Mouse (Mus musculus) liver, postnatal 0 days (tissue): ENCODE data around the gene Fam189a2. TPM values are rescaled to one million over a fixed set of nuclear protein-coding genes. Genes with fewer than 3 reads are reported as not detected.

Source experiments
- ATAC-seq: fragments of 200-750 bp; cut with Nextera tagmentation; 2 replicates; pipeline ENCODE4 v1.8.0; 2017; ENCODE audit warnings: mild to moderate bottlenecking, moderate library complexity
- DNase-seq: peaks from one replicate; pipeline ENCODE4 v3.0.0-alpha.2; 2016
- H3K27ac ChIP-seq: fragments of 300-500 bp; sonication (generic); 2 replicates; pipeline ENCODE4 v1.5.1; 2014; ENCODE audit warnings: antibody characterized with exemption, moderate library complexity, mild to moderate bottlenecking, low read depth
- H3K27me3 ChIP-seq: fragments of 300-500 bp; sonication (generic); 2 replicates; pipeline ENCODE4 v1.6.1; 2014; ENCODE audit warnings: low read length, control low read depth, mixed read lengths; ENCODE audit not compliant: insufficient read depth
- H3K36me3 ChIP-seq: fragments of 300-500 bp; sonication (generic); replicated peaks from 2 replicates; pipeline ENCODE4 v1.6.1; 2014; ENCODE audit warnings: mild to moderate bottlenecking, control low read depth, low read length, moderate library complexity, mixed read lengths; ENCODE audit not compliant: insufficient read depth
- H3K4me1 ChIP-seq: fragments of 300-500 bp; sonication (generic); 2 replicates; pipeline ENCODE4 v1.6.1; 2014; ENCODE audit warnings: antibody characterized with exemption, mild to moderate bottlenecking, control low read depth; ENCODE audit not compliant: insufficient read depth
- H3K4me2 ChIP-seq: fragments of 300-500 bp; sonication (generic); 2 replicates; pipeline ENCODE4 v1.6.1; 2014; ENCODE audit warnings: low read depth, mild to moderate bottlenecking, low read length, moderate library complexity, mixed read lengths
- H3K4me3 ChIP-seq: fragments of 300-500 bp; sonication (generic); 2 replicates; pipeline ENCODE4 v1.5.1; 2014; ENCODE audit warnings: low read depth, low read length
- H3K9ac ChIP-seq: fragments of 300-500 bp; sonication (generic); replicated peaks from 2 replicates; pipeline ENCODE4 v1.6.1; 2014; ENCODE audit warnings: mild to moderate bottlenecking, moderate library complexity
- H3K9me3 ChIP-seq: fragments of 300-500 bp; sonication (generic); 2 replicates; pipeline ENCODE4 v1.6.1; 2016; ENCODE audit warnings: mild to moderate bottlenecking, control low read depth, low read length, mixed read lengths
- CTCF ChIP-seq: sonication (generic); IDR thresholded peaks from 2 replicates; pipeline ENCODE4 v1.5.1; 2016; ENCODE audit warnings: antibody characterized with exemption, low read depth
- EP300 ChIP-seq: IDR thresholded peaks from 2 replicates; pipeline ENCODE4 v1.6.1; 2016; ENCODE audit warnings: antibody characterized with exemption, low read depth, mild to moderate bottlenecking
- WGBS: fragments of 180-500 bp; shearing (Covaris S2); extraction: QIAGEN DNeasy Blood & Tissue Kit; methylation state at CpG from one replicate; pipeline ENCODE4 v1.1.7; 2014; ENCODE audit not compliant: insufficient replicate concordance; 5-methylcytosine and 5-hydroxymethylcytosine counted together
- polyA plus RNA-seq: library from polyadenylated mRNA; unstranded; fragments of >200 nt; fragmentation: Nextera tagmentation; extraction: Ambion mirVana; gene quantifications from 2 replicates; pipeline ENCODE4 v1.2.1, GENCODE M21; 2015

The Fam189a2 gene
- polyA plus RNA-seq, 1 experiment from 2014 or later = 0.11 TPM

GRCm38 (mm10) chr19:23942886-23943285, 87.9 kb downstream of the Fam189a2 start:
- H3K36me3 ChIP-seq = no peaks in the 10 kb centered on the region
- H3K27ac ChIP-seq = no peak overlapping the region
- TF ChIP-seq CTCF = no peak
- no peak for TF ChIP-seq EP300
- no peaks in the 10 kb centered on the region for H3K4me1 ChIP-seq
- ATAC-seq (no peak), DNase-seq (no peak)
- no peak overlapping the region for H3K4me2 ChIP-seq
- no peak overlapping the region for H3K4me3 ChIP-seq
- no peaks in the 10 kb centered on the region for H3K27me3 ChIP-seq
- 73% methylated on average over 7 of the region's 7 CpGs for WGBS
- H3K9me3 ChIP-seq = no peaks in the 10 kb centered on the region
- no peak overlapping the region for H3K9ac ChIP-seq

- H3K4me2 ChIP-seq = no peak overlapping the region
- ATAC-seq (no peak), DNase-seq (no peak)
- no peaks in the 10 kb centered on the region for H3K27me3 ChIP-seq
- no peak overlapping the region for H3K4me3 ChIP-seq
- no peaks in the 10 kb centered on the region for H3K36me3 ChIP-seq
- H3K9ac ChIP-seq = no peak overlapping the region
- H3K9me3 ChIP-seq = no peaks in the 10 kb centered on the region
- no peak overlapping the region for H3K27ac ChIP-seq
- H3K4me1 ChIP-seq = no peaks in the 10 kb centered on the region
- TF ChIP-seq CTCF (no peak), EP300 (no peak)
- 74% methylated on average over 12 of the region's 12 CpGs for WGBS
Observed at GRCm38 (mm10) chr19:23941422-23941949, 89.3 kb downstream of the Fam189a2 start.

GRCm38 (mm10) chr19:23930826-23931225, 100.0 kb downstream of the Fam189a2 start:
- TF ChIP-seq EP300 (no peak), CTCF (no peak)
- no peaks in the 10 kb centered on the region for H3K4me1 ChIP-seq
- H3K4me2 ChIP-seq = no peak overlapping the region
- WGBS = 88% methylated on average over 5 of the region's 5 CpGs
- no peak overlapping the region for H3K9ac ChIP-seq
- no peak overlapping the region for H3K27ac ChIP-seq
- H3K36me3 ChIP-seq = no peaks in the 10 kb centered on the region
- no peak for ATAC-seq
- H3K4me3 ChIP-seq = no peak overlapping the region
- no peaks in the 10 kb centered on the region for H3K9me3 ChIP-seq
- no peaks in the 10 kb centered on the region for H3K27me3 ChIP-seq
- no peak for DNase-seq

GRCm38 (mm10) chr19:23925541-23925940, 105.3 kb downstream of the Fam189a2 start:
- WGBS = 85% methylated on average over 5 of the region's 5 CpGs
- H3K36me3 ChIP-seq = no peaks in the 10 kb centered on the region
- H3K27me3 ChIP-seq = no peaks in the 10 kb centered on the region
- H3K4me2 ChIP-seq = no peak overlapping the region
- no peak overlapping the region for H3K27ac ChIP-seq
- H3K9ac ChIP-seq = no peak overlapping the region
- no peaks in the 10 kb centered on the region for H3K4me1 ChIP-seq
- no peak overlapping the region for H3K4me3 ChIP-seq
- DNase-seq = no peak
- TF ChIP-seq CTCF (no peak), EP300 (no peak)
- H3K9me3 ChIP-seq = no peaks in the 10 kb centered on the region
- no peak for ATAC-seq

GRCm38 (mm10) chr19:23924791-23925190, 106.0 kb downstream of the Fam189a2 start:
- WGBS = 77% methylated on average over 9 of the region's 9 CpGs
- no peaks in the 10 kb centered on the region for H3K9me3 ChIP-seq

GRCm38 (mm10) chr19:23924057-23924456, 106.8 kb downstream of the Fam189a2 start:
- WGBS = 74% methylated on average over 6 of the region's 6 CpGs
- no peak for TF ChIP-seq EP300
- TF ChIP-seq CTCF = no peak
- Histone ChIP-seq H3K27ac (no peak overlapping the region), H3K36me3 (no peaks in the 10 kb centered on the region), H3K9ac (no peak overlapping the region), H3K27me3 (no peaks in the 10 kb centered on the region), H3K4me2 (no peak overlapping the region), H3K4me3 (no peak overlapping the region), H3K9me3 (no peaks in the 10 kb centered on the region), H3K4me1 (no peaks in the 10 kb centered on the region)
- DNase-seq (no peak), ATAC-seq (no peak)

More at GRCm38 (mm10) chr19:23924791-23925190, 106.0 kb downstream of the Fam189a2 start:
- H3K4me3 ChIP-seq = no peak overlapping the region
- no peak for ATAC-seq
- H3K9ac ChIP-seq = no peak overlapping the region
- H3K4me1 ChIP-seq = no peaks in the 10 kb centered on the region
- TF ChIP-seq EP300 = no peak
- TF ChIP-seq CTCF = no peak
- no peak overlapping the region for H3K4me2 ChIP-seq
- H3K27ac ChIP-seq = no peak overlapping the region
- no peaks in the 10 kb centered on the region for H3K36me3 ChIP-seq
- no peak for DNase-seq
- H3K27me3 ChIP-seq = no peaks in the 10 kb centered on the region

Other genes starting within 250 kb of the Fam189a2 start
- gene Tjp2, start 194.0 kb upstream of the Fam189a2 start, polyA plus RNA-seq = 3.5 and 4.1 TPM in 2 replicates
- 34.2 and 34.8 TPM in 2 replicates for gene Fxn, start 249.6 kb upstream of the Fam189a2 start, polyA plus RNA-seq